Mouse (Mus musculus): ENCODE data around the gene Pik3cg.

GRCm38 (mm10) chr12:32233871-32234270, 25.4 kb upstream of the Pik3cg start:
- TF ChIP-seq CTCF (IDR thresholded peaks at IDR 0.05; ENCODE audit: borderline replicate concordance, extremely low read depth, insufficient read depth, insufficient read length): no peak
- TF ChIP-seq POLR2A (IDR thresholded peaks at IDR 0.05; ENCODE audit: borderline replicate concordance, extremely low read depth, insufficient read depth, insufficient read length, poor library complexity, severe bottlenecking): no peak
